Mouse (Mus musculus): ENCODE data around the gene Ism1. TPM values are rescaled to one million over a fixed set of nuclear protein-coding genes. Genes with fewer than 3 reads are reported as not detected.

The Ism1 gene
- total and polyA plus RNA-seq, 3 experiments: not detected

- no peak overlapping the region for H3K4me3 ChIP-seq (replicated peaks in 1 of 3; ENCODE audit: low read depth in 2 of 3, low read length in 2 of 3, poor library complexity in 1 of 3)
- no peaks in the 10 kb centered on the region for H3K79me2 ChIP-seq (replicated peaks; ENCODE audit: control insufficient read depth, extremely low read depth, insufficient read depth, poor library complexity, severe bottlenecking)
- no peak overlapping the region for H3K9ac ChIP-seq (ENCODE audit: insufficient read depth, low read depth)
- DNase-seq (ENCODE audit: extremely low read depth): no peak
- no peak for TF ChIP-seq USF2 (conservative IDR thresholded peaks at IDR 0.05; ENCODE audit: low read depth, low read length)
- TF ChIP-seq SMC3 (IDR thresholded peaks at IDR 0.05; ENCODE audit: low read depth, low read length): no peak
- no peak for TF ChIP-seq ETS1 (conservative IDR thresholded peaks at IDR 0.05; ENCODE audit: low read depth, low read length)
- no peak for TF ChIP-seq GABPA (IDR thresholded peaks at IDR 0.05; ENCODE audit: insufficient replicate concordance, low read depth, low read length)
- no peak for TF ChIP-seq ZMIZ1 (IDR thresholded peaks at IDR 0.05; ENCODE audit: low read depth, low read length)
- no peak for TF ChIP-seq MYC (IDR thresholded peaks at IDR 0.05; ENCODE audit: low read depth, low read length)
- no peak for TF ChIP-seq EP300 (IDR thresholded peaks at IDR 0.05; ENCODE audit: low read length)
- no peak for TF ChIP-seq UBTF (IDR thresholded peaks at IDR 0.05; ENCODE audit: low read depth, low read length)
- TF ChIP-seq NELFE (IDR thresholded peaks at IDR 0.05; ENCODE audit: low read depth, low read length): no peak
- no peak for TF ChIP-seq ZKSCAN1 (IDR thresholded peaks at IDR 0.05; ENCODE audit: borderline replicate concordance, low read depth, low read length)
- no peak for TF ChIP-seq TBP (conservative IDR thresholded peaks at IDR 0.05; ENCODE audit: low read depth, low read length)
- TF ChIP-seq E2F4 (IDR thresholded peaks at IDR 0.05; ENCODE audit: insufficient replicate concordance, low read depth, low read length): no peak
- no peak for TF ChIP-seq RCOR1 (conservative IDR thresholded peaks at IDR 0.05; ENCODE audit: low read depth, low read length)
- no peak for TF ChIP-seq ELF1 (IDR thresholded peaks at IDR 0.05; ENCODE audit: low read depth, low read length)
- TF ChIP-seq JUND (conservative IDR thresholded peaks at IDR 0.05; ENCODE audit: low read depth, low read length): no peak
- TF ChIP-seq SIN3A (IDR thresholded peaks at IDR 0.05; ENCODE audit: low read length): no peak
- no peak for TF ChIP-seq TCF12 (IDR thresholded peaks at IDR 0.05; ENCODE audit: low read depth, low read length)
- H3K4me1 ChIP-seq (ENCODE audit: control insufficient read depth in 1 of 2, insufficient read depth in 2 of 2): peaks cover 4 to 10% of the 10 kb centered on the region in 2 experiments; a peak in 3 of 4 replicates
- H3K4me2 ChIP-seq (ENCODE audit: insufficient read depth, low read depth, poor library complexity, severe bottlenecking): no peak overlapping the region
- in situ Hi-C loops (cut with MboI; ENCODE audit: low pct_ligation_motif_present, low pct_unique_long_range_greater_than_20kb, low sequenced_read_pairs): no loop called here
- dilution Hi-C loops (cut with MboI; ENCODE audit: extremely low pct_ligation_motif_present, extremely low pct_unique_long_range_greater_than_20kb, low sequenced_read_pairs): no loop called here
- H3K27ac ChIP-seq (ENCODE audit: insufficient read depth, low read depth): no peak overlapping the region
- no peaks in the 10 kb centered on the region for H3K27me3 ChIP-seq (replicated peaks)
- no peaks in the 10 kb centered on the region for H3K9me3 ChIP-seq (replicated peaks; ENCODE audit: low read length)
- no peaks in the 10 kb centered on the region for H3K36me3 ChIP-seq (replicated peaks in 1 of 2; ENCODE audit: control insufficient read depth in 1 of 2, insufficient read depth in 1 of 2, low read length in 1 of 2)
Observed at GRCm38 (mm10) chr2:139757456-139757855, 79.5 kb downstream of the Ism1 start.

GRCm38 (mm10) chr2:139764355-139764754, 86.4 kb downstream of the Ism1 start:
- Histone ChIP-seq H3K79me2 (replicated peaks; ENCODE audit: control insufficient read depth, extremely low read depth, insufficient read depth, poor library complexity, severe bottlenecking) (no peaks in the 10 kb centered on the region), H3K4me1 (ENCODE audit: control insufficient read depth in 1 of 2, insufficient read depth in 2 of 2) (no peaks in the 10 kb centered on the region), H3K4me2 (ENCODE audit: insufficient read depth, low read depth, poor library complexity, severe bottlenecking) (no peak overlapping the region), H3K27me3 (replicated peaks) (no peaks in the 10 kb centered on the region), H3K4me3 (replicated peaks in 1 of 3; ENCODE audit: low read depth in 2 of 3, low read length in 2 of 3, poor library complexity in 1 of 3) (no peak overlapping the region), H3K9me3 (replicated peaks; ENCODE audit: low read length) (peaks cover 2% of the 10 kb centered on the region), H3K27ac (ENCODE audit: insufficient read depth, low read depth) (no peak overlapping the region), H3K9ac (ENCODE audit: insufficient read depth, low read depth) (no peak overlapping the region), H3K36me3 (replicated peaks in 1 of 2; ENCODE audit: control insufficient read depth in 1 of 2, insufficient read depth in 1 of 2, low read length in 1 of 2) (no peaks in the 10 kb centered on the region)
- dilution Hi-C loops (cut with MboI; ENCODE audit: extremely low pct_ligation_motif_present, extremely low pct_unique_long_range_greater_than_20kb, low sequenced_read_pairs) (no loop called here), in situ Hi-C loops (cut with MboI; ENCODE audit: low pct_ligation_motif_present, low pct_unique_long_range_greater_than_20kb, low sequenced_read_pairs) (no loop called here)
- no peak for DNase-seq (ENCODE audit: extremely low read depth)
- TF ChIP-seq KAT2A (IDR thresholded peaks at IDR 0.05; ENCODE audit: insufficient replicate concordance, low read length) (no peak), ZKSCAN1 (IDR thresholded peaks at IDR 0.05; ENCODE audit: borderline replicate concordance, low read depth, low read length) (no peak), SIN3A (IDR thresholded peaks at IDR 0.05; ENCODE audit: low read length) (no peak), ZMIZ1 (IDR thresholded peaks at IDR 0.05; ENCODE audit: low read depth, low read length) (no peak), ZC3H11A (IDR thresholded peaks at IDR 0.05; ENCODE audit: low read depth, low read length) (no peak), UBTF (IDR thresholded peaks at IDR 0.05; ENCODE audit: low read depth, low read length) (no peak), PAX5 (IDR thresholded peaks at IDR 0.05; ENCODE audit: low read length) (no peak), MEF2A (IDR thresholded peaks at IDR 0.05; ENCODE audit: borderline replicate concordance, low read depth, low read length) (no peak), TBP (conservative IDR thresholded peaks at IDR 0.05; ENCODE audit: low read depth, low read length) (no peak), BHLHE40 (IDR thresholded peaks at IDR 0.05; ENCODE audit: low read depth, low read length) (no peak), E2F4 (IDR thresholded peaks at IDR 0.05; ENCODE audit: insufficient replicate concordance, low read depth, low read length) (no peak), GABPA (IDR thresholded peaks at IDR 0.05; ENCODE audit: insufficient replicate concordance, low read depth, low read length) (no peak), RAD21 (IDR thresholded peaks at IDR 0.05; ENCODE audit: low read depth, low read length) (no peak), CHD2 (IDR thresholded peaks at IDR 0.05; ENCODE audit: low read length) (no peak), IRF4 (IDR thresholded peaks at IDR 0.05; ENCODE audit: low read depth, low read length) (no peak), USF1 (IDR thresholded peaks at IDR 0.05; ENCODE audit: low read depth, low read length) (no peak), POLR2AphosphoS2 (IDR thresholded peaks at IDR 0.05; ENCODE audit: low read depth, low read length) (no peak), TCF12 (IDR thresholded peaks at IDR 0.05; ENCODE audit: low read depth, low read length) (no peak), EP300 (IDR thresholded peaks at IDR 0.05; ENCODE audit: low read length) (no peak), ETS1 (conservative IDR thresholded peaks at IDR 0.05; ENCODE audit: low read depth, low read length) (no peak)

All from CH12.LX (cell line).